Mouse (Mus musculus): ENCODE measurements around the gene Slc8a2.

GRCm38 (mm10) chr7:16101726-16102475, 27.7 kb upstream of the Slc8a2 start:
- TF ChIP-seq FLI1 (IDR thresholded peaks at IDR 0.05; ENCODE audit: low read length) (no peak), GATA1 (IDR thresholded peaks at IDR 0.05; ENCODE audit: borderline replicate concordance, low read length) (no peak)
